Mouse (Mus musculus) bone marrow macrophage, adult 2 months (primary cell): ENCODE data around the gene Dab1.

Source experiments
- CTCF ChIP-seq: IDR thresholded peaks from 2 replicates; pipeline ENCODE4 v1.5.1; 2012; ENCODE audit warnings: low read depth, mild to moderate bottlenecking, low read length, moderate library complexity
- POLR2A ChIP-seq: IDR thresholded peaks from 2 replicates; pipeline ENCODE4 v1.6.1; 2012; ENCODE audit warnings: mild to moderate bottlenecking, low read depth, low read length, borderline replicate concordance

DNA sequence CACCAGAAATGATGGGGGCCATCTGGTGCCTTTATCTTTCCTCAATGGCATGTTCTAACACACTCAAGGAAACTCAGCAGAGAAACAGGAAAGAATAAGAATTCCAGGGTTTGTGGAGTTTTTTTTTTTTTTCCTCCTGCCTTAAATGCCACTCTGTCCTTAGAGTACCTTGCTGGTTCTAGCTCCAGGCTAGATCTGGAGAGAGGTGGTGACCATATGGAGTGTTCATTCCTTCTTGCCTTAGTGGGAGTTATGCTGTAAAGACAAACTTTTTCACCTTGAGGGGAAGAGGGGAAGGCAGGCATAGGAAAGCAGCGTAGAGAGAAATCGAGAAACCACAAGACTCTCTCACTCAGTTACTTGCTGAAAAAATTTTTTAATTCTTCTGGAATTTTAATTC lies 107.3 kb downstream of the Dab1 start:
- TF ChIP-seq CTCF: no peak
- TF ChIP-seq POLR2A: no peak
